ENCODE assay signal across 8 mouse cellular contexts in genomic region chr1:183388426-183389406, GRCm38 (mm10). TPM values are rescaled to one million over a fixed set of nuclear protein-coding genes. Genes with fewer than 3 reads are reported as not detected.
DNase-seq lines count a peak whose midpoint lies in the region; ATAC-seq and TF ChIP-seq lines count a peak whose summit lies in the region.

Taf1a (plus strand) TSS chr1:183388981.

- peak within 1 kb of the TSS; percentile 68 for H3K4me2 ChIP-seq in lung, postnatal 0 days (replicated peaks; ENCODE audit: low read depth, low read length)

- peaks cover 13% of the 10 kb centered on the region for H3K4me1 ChIP-seq in hindbrain, embryonic 10.5 days (replicated peaks)
- H3K4me1 ChIP-seq in lung, postnatal 0 days (ENCODE audit: insufficient read depth, low read depth, low read length): 0 out of 2 replicates have a peak, but pooled peaks cover 3% of the 10 kb centered on the region

- H3K9ac ChIP-seq in lung, postnatal 0 days (replicated peaks; ENCODE audit: low read depth): peak within 1 kb of the TSS; percentile 51

- no peak; the same call in 1 of the 2 replicates for TF ChIP-seq EP300 in lung, postnatal 0 days (IDR thresholded peaks at IDR 0.05)

- H3K4me3 ChIP-seq in hindbrain, embryonic 10.5 days: peak within 1 kb of the TSS; percentile 81
- H3K4me3 ChIP-seq in lung, postnatal 0 days (ENCODE audit: low read depth, low read length): peak within 1 kb of the TSS; percentile 69

- TF ChIP-seq CTCF in lung, postnatal 0 days (IDR thresholded peaks at IDR 0.05): 0 out of 2 replicates have a peak, but pooled peaks have one; percentile 5

- H3K27ac ChIP-seq in hindbrain, embryonic 10.5 days: peak within 1 kb of the TSS; percentile 76
- peak within 1 kb of the TSS; percentile 20; the same call in 1 of the 2 replicates for H3K27ac ChIP-seq in lung, postnatal 0 days (ENCODE audit: low read length)

- 6% methylated on average over 44 of the region's 44 CpGs for WGBS in hindbrain, embryonic 10.5 days
- 5% methylated on average over 44 of the region's 44 CpGs for WGBS in lung, postnatal 0 days

- peak; percentile 100 for ATAC-seq in frontal cortex, adult (ENCODE audit: low TSS enrichment)
- peak; percentile 99 for ATAC-seq in lung, postnatal 0 days

- H3K9me3 ChIP-seq in hindbrain, embryonic 10.5 days: no peaks in the 10 kb centered on the region
- no peaks in the 10 kb centered on the region for H3K9me3 ChIP-seq in lung, postnatal 0 days (ENCODE audit: low read length)

- H3K36me3 ChIP-seq in hindbrain, embryonic 10.5 days: peaks cover 27% of the 10 kb centered on the region
- no peaks in the 10 kb centered on the region for H3K36me3 ChIP-seq in lung, postnatal 0 days (ENCODE audit: insufficient read depth, low read length)

- DNase-seq in MN1 (ENCODE audit: low spot score): peak; percentile 98
- DNase-seq in cerebellum, adult 9-10 months: peak; percentile 92
- peak; percentile 96 for DNase-seq in hindbrain, embryonic 10.5 days (ENCODE audit: low spot score)
- DNase-seq in layer of hippocampus, adult 9-11 months: peak; percentile 95
- DNase-seq in lung, postnatal 0 days (ENCODE audit: low spot score): peak; percentile 96
- DNase-seq in ovary, postnatal 14 days (ENCODE audit: low spot score): peak; percentile 77
- DNase-seq in thymus, postnatal 14 days: peak; percentile 94

- H3K27me3 ChIP-seq in hindbrain, embryonic 10.5 days (ENCODE audit: insufficient read depth, poor library complexity, severe bottlenecking): peaks cover 16% of the 10 kb centered on the region; the same call in 1 of the 2 replicates
- no peaks in the 10 kb centered on the region; the same call in 1 of the 2 replicates for H3K27me3 ChIP-seq in lung, postnatal 0 days (replicated peaks; ENCODE audit: insufficient read depth, low read length)

RNA-seq across cellular contexts. Expression of gene Taf1a, which starts in this region (rescaled TPM):
- 16.3 and 19.0 TPM in 2 replicates for polyA plus RNA-seq in hindbrain, embryonic 10.5 days (2016; fragmentation: Nextera tagmentation; extraction: Ambion mirVana)
- polyA plus RNA-seq in lung, postnatal 0 days (2015; fragmentation: Nextera tagmentation; extraction: Ambion mirVana): 9.5 and 11.1 TPM in 2 replicates

Comparison
In these comparisons a context has a peak if more than half of its experiments do, and no peak if none do; other contexts are left out.
1. Peak in every context shown above with its lines: DNase-seq, ATAC-seq, H3K4me3 ChIP-seq and H3K27ac ChIP-seq.